Mouse (Mus musculus): ENCODE data around the gene AL732309.1.
"Not testable (repeated sequence)": the region's sequence is repeated elsewhere in the genome, so short reads cannot be mapped to it uniquely, and the experiment has no call there.

The AL732309.1 gene

DNA sequence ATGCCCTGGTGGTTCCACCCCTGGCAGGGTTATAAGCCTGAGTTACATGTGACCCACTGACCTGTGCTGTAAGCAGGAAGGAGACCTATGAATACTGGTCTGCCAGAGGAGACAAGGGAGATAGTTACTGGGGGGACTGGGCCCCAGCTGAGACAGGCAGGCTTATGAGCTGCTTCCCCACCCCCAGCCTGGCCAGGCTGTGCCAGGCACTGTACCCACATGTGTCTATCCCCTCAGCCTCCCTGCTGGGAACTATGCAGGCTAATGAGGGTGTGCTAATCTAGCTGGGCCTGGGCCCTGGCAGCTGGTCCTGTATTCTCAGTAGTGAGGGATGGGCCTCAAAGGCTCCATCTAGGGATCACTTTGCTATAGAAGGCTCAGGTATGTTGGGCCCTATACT lies 20.6 kb upstream of the AL732309.1 start:
- DNase-seq (ENCODE audit: low spot score): no peak

DNA sequence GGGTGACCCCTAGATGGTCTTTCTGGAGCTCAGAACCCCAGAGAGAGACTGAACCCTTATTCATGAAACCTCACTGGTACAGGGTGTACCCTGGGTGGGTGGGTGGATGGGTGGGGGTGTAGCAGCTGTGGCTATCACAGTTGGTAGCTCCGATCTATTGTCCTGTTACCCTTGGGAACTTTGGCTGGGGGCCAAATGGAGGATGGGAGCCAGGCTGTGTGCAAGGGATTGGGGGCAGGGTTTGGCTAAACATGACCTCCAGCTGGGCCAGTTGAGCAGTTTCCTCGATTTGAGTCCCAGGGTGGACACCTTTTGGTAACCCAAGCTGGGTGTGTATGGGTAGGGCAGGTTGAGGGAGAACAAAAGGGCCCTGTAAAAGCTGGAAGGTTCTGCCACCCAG lies 20.1 kb upstream of the AL732309.1 start:
- no peak for DNase-seq (ENCODE audit: low spot score)

DNA sequence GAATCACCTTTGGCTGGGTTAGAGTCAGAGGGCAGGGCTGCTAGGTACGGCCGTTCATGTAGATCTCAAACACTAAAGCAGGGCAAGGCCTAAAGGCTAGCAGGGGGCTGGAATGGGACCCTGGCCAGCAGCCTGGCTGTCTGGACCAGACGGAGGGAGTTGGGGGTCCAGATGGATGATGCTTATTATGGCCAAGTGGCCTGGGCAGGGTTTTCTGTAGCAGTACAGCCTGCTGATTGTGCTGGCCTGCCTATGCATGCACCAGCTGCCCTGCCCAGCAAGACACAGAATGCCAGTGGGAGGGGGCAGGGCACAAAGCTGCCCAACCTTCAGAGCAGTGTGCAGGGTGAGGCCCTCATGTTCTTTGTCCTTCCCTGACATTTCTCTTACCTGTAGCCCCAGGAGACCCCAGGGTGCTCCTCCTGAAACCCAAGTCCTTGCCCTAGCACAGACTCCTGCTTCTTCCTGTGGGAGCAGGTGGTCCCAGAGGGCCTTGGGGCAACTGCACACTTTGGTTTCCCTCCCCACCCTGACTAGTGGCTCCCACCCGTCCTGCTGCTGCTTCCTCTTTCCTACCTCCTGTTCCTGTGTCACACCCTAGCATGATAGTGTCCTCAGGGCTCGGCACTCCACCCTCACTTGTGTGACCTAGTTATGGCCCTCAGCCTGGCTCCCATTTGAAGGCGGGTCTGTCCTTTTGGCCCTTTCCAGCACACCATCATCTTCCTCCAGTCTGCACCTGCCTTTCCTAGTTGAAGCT lies 19.4 kb upstream of the AL732309.1 start:
- no peak for DNase-seq (ENCODE audit: low spot score)

DNA sequence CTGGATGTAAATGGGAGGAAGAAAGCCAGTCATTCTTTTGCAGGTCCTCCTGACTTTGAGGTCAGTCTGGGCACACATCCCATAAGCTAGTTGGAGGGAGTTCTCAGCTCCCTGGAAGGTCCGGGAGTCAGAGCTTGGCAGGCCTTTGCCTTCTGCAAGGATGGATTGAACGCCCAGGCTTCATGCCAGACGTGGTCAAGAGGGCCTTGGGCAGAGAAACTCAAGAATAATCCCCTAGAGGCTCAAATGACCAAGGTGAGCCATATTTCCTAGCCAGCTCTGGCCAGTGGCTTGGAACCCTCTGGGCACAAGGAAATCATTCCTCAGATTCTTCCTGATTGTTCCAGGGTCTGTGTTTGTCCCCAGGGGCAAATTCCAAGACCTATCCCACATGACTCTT lies 18.2 kb upstream of the AL732309.1 start:
- no peak for DNase-seq (ENCODE audit: low spot score)

DNA sequence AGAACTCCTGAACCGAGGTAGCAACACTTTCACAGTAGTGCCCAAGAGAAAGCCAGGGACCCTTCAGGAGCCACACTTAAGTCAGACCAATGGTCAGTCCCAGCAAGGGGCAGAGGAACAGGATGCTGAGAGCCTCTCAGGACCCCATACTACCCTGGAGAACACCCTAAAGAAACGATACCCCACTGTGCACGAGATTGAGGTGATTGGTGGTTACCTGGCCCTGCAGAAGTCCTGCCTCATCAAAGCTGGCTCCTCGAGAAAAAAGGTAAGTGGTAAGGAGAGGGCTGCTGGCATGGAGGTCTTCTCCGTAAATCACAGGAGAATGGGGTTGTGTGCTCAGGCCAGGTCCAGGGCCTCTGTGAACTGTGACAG lies 17.6 kb upstream of the AL732309.1 start:
- no peak for DNase-seq (ENCODE audit: low spot score)

DNA sequence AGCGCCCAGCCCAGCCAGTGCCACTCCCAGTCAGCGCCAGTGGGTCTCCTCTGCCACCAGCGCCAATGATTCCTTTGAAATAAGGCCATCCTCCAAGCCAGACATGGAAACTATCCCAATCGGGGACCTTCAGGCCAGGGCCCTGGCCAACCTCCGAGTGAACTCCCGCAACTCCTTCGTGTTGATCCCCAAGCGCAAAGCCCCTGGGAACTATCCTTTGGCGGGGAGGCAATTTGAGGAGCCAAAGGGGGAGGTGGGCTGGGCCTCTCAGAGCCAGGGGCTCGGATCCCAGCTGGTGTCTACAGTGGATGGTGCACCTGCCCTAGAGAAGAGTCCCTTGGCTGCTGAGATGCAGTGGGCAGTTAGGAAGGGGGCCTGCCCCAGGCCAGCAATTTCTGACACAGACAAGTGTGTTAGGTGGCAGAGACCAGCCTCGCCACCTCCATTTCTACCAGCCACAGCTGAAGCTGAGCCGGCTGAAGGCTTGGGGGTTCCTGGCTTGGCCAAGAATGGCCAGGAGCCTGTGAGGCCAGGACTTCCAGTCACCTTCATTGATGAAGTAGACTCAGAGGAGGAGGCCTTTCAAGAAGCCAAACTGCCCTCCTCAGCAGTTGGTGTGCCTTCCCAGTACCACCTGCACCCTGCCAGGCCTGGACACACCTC lies 17.1 kb upstream of the AL732309.1 start:
- DNase-seq (ENCODE audit: low spot score): no peak

DNA sequence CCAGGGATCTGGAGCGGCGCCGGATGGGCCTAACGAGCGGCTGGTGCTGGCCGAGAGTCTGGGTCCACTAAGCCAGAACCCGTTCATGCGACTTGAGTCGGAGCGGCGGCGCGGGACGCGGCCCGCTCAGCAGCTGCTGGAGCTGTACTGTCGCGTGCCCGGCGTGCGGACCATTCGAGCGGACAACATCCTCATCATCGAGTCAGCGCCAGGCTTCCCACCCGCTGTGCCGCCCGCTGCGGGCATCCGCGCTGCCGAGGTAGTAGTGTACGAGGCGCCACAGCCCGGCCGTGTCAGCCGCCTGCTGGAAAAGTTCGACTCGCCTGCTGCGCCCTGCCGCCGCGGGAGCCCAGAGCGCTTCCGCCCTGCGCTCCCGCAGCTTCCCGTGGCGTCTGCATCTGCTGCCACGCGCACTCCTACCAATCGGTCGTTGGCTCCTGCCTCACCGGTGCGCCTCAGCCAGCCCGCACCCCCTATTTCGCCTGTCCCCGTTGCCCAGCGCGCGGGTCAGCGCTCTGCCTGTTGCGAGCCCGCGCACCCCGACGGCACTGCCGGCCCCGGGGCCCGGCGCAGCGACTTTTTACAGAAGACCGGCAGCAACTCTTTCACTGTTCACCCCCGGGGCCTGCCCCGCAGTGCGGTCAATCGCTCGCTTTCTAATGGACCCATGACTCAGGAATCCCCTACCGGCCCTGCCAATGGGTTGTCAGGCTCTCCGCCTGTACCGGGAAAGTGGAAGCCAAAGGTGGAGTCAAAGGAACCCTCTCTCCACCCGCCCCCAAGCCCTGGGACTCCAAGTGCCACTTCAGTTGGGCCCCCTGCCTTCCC lies 16.3 kb upstream of the AL732309.1 start:
- peak; percentile 72 for DNase-seq (ENCODE audit: low spot score)

DNA sequence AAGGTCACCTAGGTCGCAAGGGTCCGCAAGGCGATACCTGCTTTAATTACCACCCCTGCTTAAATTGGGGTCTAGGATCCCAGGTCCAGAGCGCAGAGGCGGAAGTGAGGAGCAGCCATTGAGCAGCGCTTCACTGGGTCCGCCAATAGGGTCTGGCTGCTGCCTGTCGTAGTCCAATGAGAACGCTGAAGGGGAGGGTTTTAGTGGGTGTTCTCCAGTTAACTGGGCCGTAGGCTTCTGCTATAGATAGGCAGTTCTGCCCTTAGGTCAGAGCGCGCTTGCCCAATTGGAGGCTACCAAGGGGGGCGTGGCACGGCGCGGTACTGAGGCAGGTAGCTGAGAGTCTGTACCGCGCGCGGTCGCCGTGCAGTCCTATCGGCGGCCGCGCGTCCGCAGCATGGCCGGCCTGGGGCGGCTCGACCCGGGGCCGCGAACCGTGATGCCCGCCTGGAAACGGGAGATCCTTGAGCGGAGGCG lies 15.7 kb upstream of the AL732309.1 start, which contains the start of gene Tprn:
TSS of gene Tprn (plus strand) at position 328 of the 477 bp plus-strand sequence.
- DNase-seq (ENCODE audit: low spot score): peak; percentile 93

DNA sequence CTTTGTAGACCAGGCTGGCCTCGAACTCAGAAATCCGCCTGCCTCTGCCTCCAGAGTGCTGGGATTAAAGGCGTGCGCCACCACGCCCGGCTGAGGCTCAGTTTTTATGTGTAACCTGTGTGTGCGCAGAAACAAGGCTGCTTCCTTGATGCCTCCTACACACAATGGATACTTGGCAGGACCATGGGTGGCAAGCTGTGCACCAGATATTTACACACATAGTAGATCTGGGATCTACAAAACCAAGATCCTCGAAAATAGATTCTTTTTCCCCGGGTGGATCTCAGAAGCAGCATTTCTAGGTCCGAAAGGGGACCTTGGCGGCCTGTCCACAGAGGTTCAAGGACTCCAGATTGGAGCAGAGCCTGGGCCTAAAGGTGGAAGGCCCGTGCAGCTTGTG lies 15.2 kb upstream of the AL732309.1 start:
- no peak for DNase-seq (ENCODE audit: low spot score)

DNA sequence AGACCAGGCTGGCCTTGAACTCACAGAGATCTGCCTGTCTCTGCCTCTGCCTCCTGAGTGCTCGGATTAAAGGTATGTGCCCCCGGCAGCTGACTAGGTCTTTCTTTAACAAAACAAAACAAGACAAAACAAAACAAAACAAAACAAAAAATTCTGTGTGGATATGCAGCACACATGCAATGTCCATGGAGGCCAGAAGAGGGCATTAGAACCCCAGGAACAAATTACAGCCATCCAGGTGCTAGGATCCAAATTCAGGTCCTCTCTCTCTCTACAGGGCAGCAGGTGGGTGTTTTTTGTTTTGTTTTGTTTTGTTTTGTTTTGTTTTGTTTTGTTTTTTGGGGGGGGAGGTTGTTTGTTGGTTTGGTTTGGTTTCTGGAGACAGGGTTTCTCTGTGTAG lies 12.2 kb upstream of the AL732309.1 start:
- DNase-seq (ENCODE audit: low spot score): peak; percentile 20

DNA sequence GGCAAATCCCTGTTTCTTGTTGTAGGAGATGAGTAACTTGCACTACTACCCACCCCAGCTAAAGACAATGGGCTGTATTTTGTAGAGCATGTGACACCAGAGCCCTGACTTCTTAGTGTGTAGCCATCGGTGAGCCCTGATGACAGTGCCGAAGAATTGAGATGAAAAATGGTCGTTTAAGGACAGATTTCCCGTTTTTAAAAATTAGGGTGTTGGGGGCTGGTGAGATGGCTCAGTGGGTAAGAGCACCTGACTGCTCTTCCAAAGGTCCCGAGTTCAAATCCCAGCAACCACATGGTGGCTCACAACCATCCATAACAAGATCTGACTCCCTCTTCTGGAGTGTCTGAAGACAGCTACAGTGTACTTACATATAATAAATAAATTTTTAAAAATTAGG lies 10.6 kb upstream of the AL732309.1 start:
- DNase-seq (ENCODE audit: low spot score): not testable (repeated sequence)

DNA sequence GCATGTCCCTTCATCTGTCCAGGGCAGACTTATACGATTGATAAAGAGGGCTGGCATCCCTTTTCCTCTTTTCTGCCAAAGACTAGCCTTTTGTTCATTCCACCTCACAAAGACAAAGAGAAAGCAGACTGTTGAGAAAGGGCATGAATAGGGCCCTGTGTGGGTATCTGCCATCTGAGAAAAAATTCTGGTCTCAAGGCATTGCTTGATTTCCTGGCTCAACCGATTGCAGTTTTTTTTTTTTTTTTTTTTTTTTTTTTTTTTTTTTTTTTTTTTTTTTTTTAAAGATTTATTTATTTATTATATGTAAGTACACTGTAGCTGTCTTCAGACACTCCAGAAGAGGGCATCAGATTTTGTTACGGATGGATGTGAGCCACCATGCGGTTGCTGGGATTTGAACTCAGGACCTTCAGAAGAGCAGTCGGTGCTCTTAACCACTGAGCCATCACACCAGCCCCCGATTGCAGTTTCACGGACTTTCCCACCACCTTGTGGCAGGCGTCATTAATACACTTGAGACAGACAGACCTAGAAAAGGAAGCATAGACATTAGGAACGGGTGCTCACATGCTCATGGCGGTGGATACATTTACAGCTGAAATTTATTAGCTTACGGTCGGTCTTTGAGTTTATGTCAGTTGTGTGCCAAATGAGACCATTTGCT lies 9.9 kb upstream of the AL732309.1 start:
- peak; percentile 73 for DNase-seq (ENCODE audit: low spot score)

DNA sequence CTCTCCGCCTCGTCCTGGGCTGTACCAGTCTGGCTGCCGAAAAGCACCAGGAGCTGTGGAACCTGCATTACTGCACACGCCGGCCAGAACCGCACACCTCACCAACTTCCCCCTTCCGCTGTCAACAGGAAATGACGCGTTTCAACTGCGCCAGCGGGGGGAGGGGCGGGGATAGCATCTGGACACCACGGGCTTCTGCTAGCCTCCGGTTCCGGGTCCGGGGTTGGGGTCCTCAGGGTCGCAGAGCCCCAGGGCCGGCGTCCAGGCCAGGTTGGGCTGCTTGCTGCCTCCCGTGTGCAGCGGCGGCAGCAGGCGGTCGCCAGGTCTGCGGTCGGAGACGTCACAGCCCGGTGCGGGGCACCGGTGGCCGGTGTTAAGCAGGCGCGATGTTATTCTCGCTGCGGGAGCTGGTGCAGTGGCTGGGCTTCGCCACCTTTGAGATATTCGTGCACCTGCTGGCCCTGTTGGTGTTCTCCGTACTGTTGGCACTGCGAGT lies 8.7 kb upstream of the AL732309.1 start, which contains the start of gene Tmem203:
TSS of gene Tmem203 (plus strand) at position 156 of the 496 bp plus-strand sequence.
- peak; percentile 90 for DNase-seq (ENCODE audit: low spot score)

DNA sequence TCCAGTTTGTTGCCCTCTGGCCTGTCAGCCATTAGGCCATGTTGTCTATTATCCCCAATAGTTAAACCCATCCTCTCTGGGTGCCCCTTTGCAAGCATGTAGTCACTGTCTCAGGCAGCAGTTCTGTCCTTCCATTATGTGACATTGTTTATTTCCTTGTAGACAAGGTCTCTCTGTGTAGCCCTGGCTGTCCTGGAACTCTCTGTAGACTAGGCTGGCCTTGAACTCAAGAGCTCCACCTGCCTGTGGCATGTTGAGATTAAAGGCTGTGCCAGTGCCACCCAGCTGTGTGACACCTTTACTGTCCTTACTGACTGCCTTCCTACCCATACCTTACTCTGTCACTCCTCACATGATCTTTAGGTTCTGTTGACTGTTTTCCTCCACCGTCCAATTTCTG lies 5.7 kb upstream of the AL732309.1 start:
- peak; percentile 33 for DNase-seq (ENCODE audit: low spot score)

DNA sequence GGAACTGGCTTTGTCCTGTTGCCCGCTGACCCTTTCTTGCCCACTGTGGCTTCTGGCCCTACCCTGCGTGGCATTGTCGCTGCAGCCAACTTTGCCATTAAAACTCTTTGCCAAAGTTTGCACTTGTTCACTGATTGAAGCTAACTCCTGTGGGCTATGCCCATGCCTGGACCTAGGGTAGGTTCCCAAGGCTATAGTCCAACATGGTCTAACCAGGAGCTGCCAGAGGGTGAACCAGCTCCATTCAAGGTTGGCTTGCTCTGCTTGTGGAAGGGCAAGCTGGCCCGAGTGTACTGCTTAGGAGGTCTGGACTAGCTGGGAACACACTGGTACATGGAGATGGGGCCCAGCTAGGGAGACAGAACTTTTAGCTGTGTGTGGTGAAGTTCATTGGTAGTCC lies 2.5 kb downstream of the AL732309.1 start:
- no peak for DNase-seq (ENCODE audit: low spot score)

DNA sequence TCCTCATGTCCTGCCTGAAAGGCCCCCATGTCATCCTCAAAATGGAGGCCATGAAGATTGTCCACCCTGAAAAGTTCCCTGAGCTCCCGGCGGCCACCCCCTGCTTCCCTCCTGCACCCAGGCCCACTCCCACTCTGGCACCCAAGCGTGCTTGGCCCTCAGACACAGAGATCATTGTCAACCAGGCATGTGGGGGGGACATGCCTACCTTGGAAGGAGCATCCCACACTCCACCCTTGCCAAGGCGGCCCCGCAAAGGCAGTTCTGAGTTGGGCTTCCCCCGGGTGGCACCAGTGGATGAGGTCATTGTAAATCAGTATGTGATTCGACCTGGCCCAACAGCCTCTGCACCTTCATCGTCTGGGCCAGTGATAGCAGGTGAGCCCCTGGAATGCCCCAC lies 3.3 kb downstream of the AL732309.1 start:
- no peak for DNase-seq (ENCODE audit: low spot score)

DNA sequence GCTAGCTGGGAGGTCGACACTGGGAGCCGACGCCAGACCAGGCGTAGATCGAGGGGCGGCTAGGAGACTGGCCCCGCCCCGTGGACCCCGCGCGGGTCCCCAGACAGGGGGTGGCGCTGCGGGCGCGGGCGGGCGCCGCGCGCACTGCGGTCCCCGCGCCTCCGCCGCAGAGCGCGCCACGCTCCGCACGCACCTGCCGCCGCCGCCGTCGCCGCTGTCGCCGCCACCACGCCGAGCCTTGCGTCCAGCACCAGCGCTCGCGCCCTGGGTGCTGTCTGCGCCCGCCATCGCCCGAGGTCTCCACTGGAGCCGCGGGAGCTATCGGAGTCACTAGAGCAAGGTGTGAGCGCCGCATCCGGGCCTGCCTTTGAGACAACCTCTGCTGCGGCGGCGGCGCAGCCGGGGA lies 4.6 kb downstream of the AL732309.1 start, which contains the start of the genes Rnf208 and Cysrt1:
TSS of gene Rnf208 (plus strand) at position 155 of the 406 bp plus-strand sequence.
TSS of gene Cysrt1 (minus strand) at position 352 of the 406 bp plus-strand sequence.
- peak; percentile 44 for DNase-seq (ENCODE audit: low spot score)

DNA sequence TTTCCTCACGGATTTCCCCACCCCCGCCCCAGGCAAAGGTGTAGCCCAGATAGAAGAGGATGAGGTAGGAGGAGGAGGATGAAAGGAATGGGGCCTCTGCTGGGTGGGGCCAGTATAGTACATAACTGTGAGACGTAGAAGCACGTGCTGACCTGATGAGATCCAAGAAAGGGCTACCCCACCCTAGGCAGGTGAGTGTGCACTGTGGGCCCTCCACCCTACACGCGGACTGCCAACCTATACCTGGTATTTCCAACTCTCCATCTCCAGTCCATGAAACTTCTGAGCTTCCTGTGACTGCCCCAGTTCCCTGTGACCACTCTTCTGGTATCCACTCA lies 5.3 kb downstream of the AL732309.1 start:
- DNase-seq (ENCODE audit: low spot score): no peak

DNA sequence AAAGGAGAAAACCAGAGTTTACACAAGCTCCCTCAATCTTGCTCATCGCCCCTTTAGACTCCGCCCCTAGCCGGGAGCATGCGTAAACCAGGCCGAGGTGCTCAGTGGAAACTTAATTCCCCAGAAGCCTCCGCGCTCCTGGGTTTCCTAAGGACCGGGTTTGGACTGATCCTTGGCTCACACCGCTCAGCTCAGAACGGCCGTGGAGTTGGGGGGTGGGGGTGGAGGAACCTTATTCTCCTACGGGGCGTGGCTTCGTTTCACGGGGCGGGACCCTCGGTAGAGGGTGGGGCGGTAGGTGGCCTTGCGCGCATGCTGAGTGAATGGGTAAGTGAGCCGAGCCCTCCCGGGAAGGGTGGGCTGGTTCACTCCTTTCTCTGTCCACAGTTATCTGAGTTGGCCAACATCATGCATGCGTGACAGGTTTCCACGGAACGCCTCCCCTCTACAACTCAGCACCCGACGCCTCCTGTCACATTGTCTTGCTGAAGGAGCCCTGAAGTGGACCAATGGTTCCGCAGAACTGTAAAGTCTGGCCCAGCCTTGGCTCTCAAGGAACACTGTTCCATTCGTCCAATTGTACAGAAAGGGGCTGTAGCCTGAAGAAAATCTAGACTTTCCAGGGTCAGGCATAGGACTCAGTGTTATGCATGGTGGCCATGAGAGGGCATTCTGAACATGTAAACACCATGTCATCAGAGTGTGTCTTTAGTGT lies 5.8 kb downstream of the AL732309.1 start:
- DNase-seq (ENCODE audit: low spot score): peak; percentile 52

DNA sequence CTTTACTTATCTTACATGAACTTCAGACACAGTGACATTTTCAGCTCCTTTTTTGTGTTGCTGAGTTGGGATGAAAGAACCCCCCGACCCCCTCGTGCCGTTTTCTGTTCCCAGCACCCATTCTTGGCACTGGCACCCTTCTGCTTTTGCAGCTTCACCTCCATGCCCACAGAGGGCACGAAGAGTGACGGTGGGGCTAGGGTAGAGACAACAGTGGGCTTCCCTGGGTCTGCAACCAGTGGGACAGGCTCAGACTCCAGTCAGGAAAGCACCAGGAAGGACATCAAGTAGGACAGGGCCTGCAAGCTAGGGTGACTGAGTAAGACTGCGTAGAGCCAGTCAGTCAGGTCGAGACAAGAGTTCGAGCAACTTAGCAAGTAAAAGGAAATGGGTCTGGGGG lies 6.4 kb downstream of the AL732309.1 start:
- no peak for DNase-seq (ENCODE audit: low spot score)

DNA sequence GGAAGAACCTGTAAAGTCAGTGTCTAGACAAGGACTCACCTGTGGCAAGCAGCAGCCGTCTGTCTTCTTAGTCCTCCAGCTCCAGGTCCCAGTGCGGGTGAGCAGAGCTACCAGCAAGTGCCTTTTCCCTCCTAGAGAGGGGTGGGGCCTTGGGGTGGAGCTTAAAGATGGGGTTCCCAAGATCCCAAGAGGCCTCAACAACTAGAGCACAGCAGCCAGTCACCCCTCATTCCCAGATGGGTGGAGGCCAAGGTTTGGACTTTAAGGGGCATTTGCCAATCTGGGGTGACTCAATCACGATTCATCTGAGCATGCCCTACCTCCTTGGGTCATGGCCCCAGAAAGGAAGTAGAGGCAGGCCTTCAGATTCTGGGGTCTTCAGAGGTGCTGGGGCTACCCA lies 6.9 kb downstream of the AL732309.1 start:
- DNase-seq (ENCODE audit: low spot score): no peak
